In genomic region chr4:156203413-156204131, GRCm38 (mm10) we compare ENCODE assay signal across 7 mouse cellular contexts. TPM values are rescaled to one million over a fixed set of nuclear protein-coding genes. Genes with fewer than 3 reads are reported as not detected.
A peak's percentile ranks its signal among the peaks of the same experiment; 100 is the strongest.
DNase-seq lines count a peak whose midpoint lies in the region; ATAC-seq and TF ChIP-seq lines count a peak whose summit lies in the region.

No protein-coding gene starts in this region.

- H3K9me3 ChIP-seq in hindbrain, embryonic 11.5 days (ENCODE audit: control insufficient read depth, low read length): no peaks in the 10 kb centered on the region
- H3K9me3 ChIP-seq in liver, embryonic 16.5 days (replicated peaks; ENCODE audit: control insufficient read depth, low read length): no peaks in the 10 kb centered on the region

- 0 out of 2 replicates have a peak, but pooled peaks cover 3% of the 10 kb centered on the region for H3K4me1 ChIP-seq in hindbrain, embryonic 11.5 days (replicated peaks; ENCODE audit: control insufficient read depth, insufficient read depth, low read length)
- peaks cover 29% of the 10 kb centered on the region for H3K4me1 ChIP-seq in liver, embryonic 16.5 days (ENCODE audit: control insufficient read depth, low read depth, low read length)
- H3K4me1 ChIP-seq in small intestine, adult 2 months (ENCODE audit: control insufficient read depth, insufficient read depth, insufficient read length, low read length): peaks cover 7% of the 10 kb centered on the region; the same call in 1 of the 2 replicates

- peak overlapping the region; percentile 69 for H3K9ac ChIP-seq in hindbrain, embryonic 11.5 days (ENCODE audit: low read depth, low read length)
- H3K9ac ChIP-seq in liver, embryonic 16.5 days (ENCODE audit: low read depth, low read length): peak overlapping the region; percentile 66

- H3ac ChIP-seq in C2C12 (ENCODE audit: control insufficient read depth, insufficient read length, low read depth): peak overlapping the region; percentile 16

- H3K36me3 ChIP-seq in C2C12 (ENCODE audit: control insufficient read depth, insufficient read depth): no peaks in the 10 kb centered on the region
- no peaks in the 10 kb centered on the region for H3K36me3 ChIP-seq in hindbrain, embryonic 11.5 days (ENCODE audit: control insufficient read depth, insufficient read depth, low read length)
- no peaks in the 10 kb centered on the region for H3K36me3 ChIP-seq in liver, embryonic 16.5 days (ENCODE audit: control insufficient read depth, insufficient read depth)
- H3K36me3 ChIP-seq in small intestine, adult 2 months (ENCODE audit: control insufficient read depth, insufficient read depth, low read length): 0 out of 2 replicates have a peak, but pooled peaks cover 2% of the 10 kb centered on the region

- 1% methylated on average over 49 of the region's 49 CpGs for WGBS in hindbrain, embryonic 11.5 days
- WGBS in liver, embryonic 16.5 days (ENCODE audit: insufficient replicate concordance): under 1% methylated on average over 49 of the region's 49 CpGs
- under 1% methylated on average over 49 of the region's 49 CpGs for WGBS in small intestine, adult 2 months

- peak; percentile 34 for ATAC-seq in hindbrain, embryonic 11.5 days (ENCODE audit: low FRiP score)
- peak; percentile 3; the same call in 1 of the 2 replicates for ATAC-seq in liver, embryonic 16.5 days (ENCODE audit: low read depth)

- no peaks in the 10 kb centered on the region for H3K79me3 ChIP-seq in C2C12 (ENCODE audit: low read depth)

- no peak for TF ChIP-seq CTCF in C2C12 (IDR thresholded peaks at IDR 0.05; ENCODE audit: control insufficient read depth, insufficient read depth, insufficient read length)
- no peak for TF ChIP-seq CTCF in small intestine, adult 2 months (IDR thresholded peaks at IDR 0.05; ENCODE audit: extremely low read depth, insufficient read length, insufficient replicate concordance, low read depth, low read length)

- peak overlapping the region; percentile 84 for H3K4me2 ChIP-seq in hindbrain, embryonic 11.5 days (replicated peaks; ENCODE audit: low read depth, low read length)
- peak overlapping the region; percentile 92 for H3K4me2 ChIP-seq in liver, embryonic 16.5 days (ENCODE audit: low read depth, low read length)

- H3K79me2 ChIP-seq in C2C12 (ENCODE audit: control insufficient read depth, insufficient read depth): no peaks in the 10 kb centered on the region

- no peak for TF ChIP-seq POLR2A in small intestine, adult 2 months (IDR thresholded peaks at IDR 0.05; ENCODE audit: low read depth, low read length)

- H3K27ac ChIP-seq in hindbrain, embryonic 11.5 days (ENCODE audit: low read depth, low read length): peak overlapping the region; percentile 47; the same call in 1 of the 2 replicates
- H3K27ac ChIP-seq in liver, embryonic 16.5 days (ENCODE audit: low read length): peak overlapping the region; percentile 35
- H3K27ac ChIP-seq in small intestine, adult 2 months (ENCODE audit: insufficient read depth, low read depth, low read length): peak overlapping the region; percentile 75

- H3K4me3 ChIP-seq in C2C12 (ENCODE audit: insufficient read depth, poor library complexity, severe bottlenecking): peak overlapping the region; percentile 11
- H3K4me3 ChIP-seq in hindbrain, embryonic 11.5 days (ENCODE audit: low read depth, low read length): peak overlapping the region; percentile 68
- peak overlapping the region; percentile 66 for H3K4me3 ChIP-seq in liver, embryonic 16.5 days (ENCODE audit: low read depth, low read length)
- H3K4me3 ChIP-seq in small intestine, adult 2 months (ENCODE audit: low read depth, low read length): peak overlapping the region; percentile 83

- peaks cover 7% of the 10 kb centered on the region for H3K27me3 ChIP-seq in C2C12 (ENCODE audit: control insufficient read depth, insufficient read depth, insufficient read length)
- no peaks in the 10 kb centered on the region for H3K27me3 ChIP-seq in hindbrain, embryonic 11.5 days (ENCODE audit: control insufficient read depth, insufficient read depth, low read length)
- H3K27me3 ChIP-seq in liver, embryonic 16.5 days (ENCODE audit: control insufficient read depth, insufficient read depth, low read depth, low read length): peaks cover 40% of the 10 kb centered on the region
- no peaks in the 10 kb centered on the region; the same call in 1 of the 2 replicates for H3K27me3 ChIP-seq in small intestine, adult 2 months (ENCODE audit: control insufficient read depth, insufficient read depth, low read length)

- DNase-seq in 416B (ENCODE audit: low read depth): peak; percentile 49
- DNase-seq in embryo, embryonic 11 days: peak; percentile 45
- DNase-seq in hindbrain, embryonic 11.5 days (ENCODE audit: low spot score): peak; percentile 70
- DNase-seq in yolk sac, embryonic 10.5 days (ENCODE audit: low spot score): no peak

TF ChIP-seq in C2C12, 6 proteins besides CTCF, POLR2A, EP300 and RAD21:
- TF ChIP-seq USF1 (IDR thresholded peaks at IDR 0.05; ENCODE audit: low read depth): no peak
- no peak for TF ChIP-seq MYOD1 (IDR thresholded peaks at IDR 0.05; ENCODE audit: control insufficient read depth, insufficient read length, low read depth)
- no peak for TF ChIP-seq MYOG (IDR thresholded peaks at IDR 0.05; ENCODE audit: control insufficient read depth, extremely low read depth, insufficient read length)

RNA-seq across cellular contexts. Expression of gene AW011738, which starts 0.5 kb away (rescaled TPM):
- 0.29 TPM for polyA plus RNA-seq in C2C12 (2012; fragmentation: generic; extraction: Trizol)
- 2.0 and 3.1 TPM in 2 replicates for polyA plus RNA-seq in hindbrain, embryonic 11.5 days (2014; fragmentation: Nextera tagmentation; extraction: Ambion mirVana)
- 1.0 and 1.2 TPM in 2 replicates for polyA plus RNA-seq in liver, embryonic 16.5 days (2015; fragmentation: Nextera tagmentation; extraction: Ambion mirVana)
- 1.6 and 1.8 TPM in 2 replicates for polyA plus RNA-seq in small intestine, adult 2 months (2012; rRNA removed)

RNA-seq across cellular contexts. Expression of gene Isg15, which starts 3.0 kb away (rescaled TPM):
- polyA plus RNA-seq in C2C12 (2012; fragmentation: generic; extraction: Trizol): 1.0 TPM
- polyA plus RNA-seq in hindbrain, embryonic 11.5 days (2014; fragmentation: Nextera tagmentation; extraction: Ambion mirVana): 0.54 and 1.2 TPM in 2 replicates
- polyA plus RNA-seq in liver, embryonic 16.5 days (2015; fragmentation: Nextera tagmentation; extraction: Ambion mirVana): 6.1 and 6.9 TPM in 2 replicates
- polyA plus RNA-seq in small intestine, adult 2 months (2012; rRNA removed): 28.1 and 90.2 TPM in 2 replicates

RNA-seq across cellular contexts. Expression of gene Agrn, which starts 6.3 kb away (rescaled TPM):
- 16.7 TPM for polyA plus RNA-seq in C2C12 (2012; fragmentation: generic; extraction: Trizol)
- 79.7 and 80.7 TPM in 2 replicates for polyA plus RNA-seq in hindbrain, embryonic 11.5 days (2014; fragmentation: Nextera tagmentation; extraction: Ambion mirVana)
- polyA plus RNA-seq in liver, embryonic 16.5 days (2015; fragmentation: Nextera tagmentation; extraction: Ambion mirVana): 6.7 and 7.7 TPM in 2 replicates
- polyA plus RNA-seq in small intestine, adult 2 months (2012; rRNA removed): 53.6 and 101 TPM in 2 replicates

RNA-seq across cellular contexts. Expression of gene Perm1, which starts 12.1 kb away (rescaled TPM):
- polyA plus RNA-seq in C2C12 (2012; fragmentation: generic; extraction: Trizol): 0.02 TPM
- 1.1 and 1.4 TPM in 2 replicates for polyA plus RNA-seq in hindbrain, embryonic 11.5 days (2014; fragmentation: Nextera tagmentation; extraction: Ambion mirVana)
- 0.14 and 0.40 TPM in 2 replicates for polyA plus RNA-seq in liver, embryonic 16.5 days (2015; fragmentation: Nextera tagmentation; extraction: Ambion mirVana)
- 0.06 and 0.09 TPM in 2 replicates for polyA plus RNA-seq in small intestine, adult 2 months (2012; rRNA removed)

RNA-seq across cellular contexts. Expression of gene Plekhn1, which starts 31.1 kb away (rescaled TPM):
- 7.5 TPM for polyA plus RNA-seq in C2C12 (2012; fragmentation: generic; extraction: Trizol)
- polyA plus RNA-seq in hindbrain, embryonic 11.5 days (2014; fragmentation: Nextera tagmentation; extraction: Ambion mirVana): 17.0 and 17.8 TPM in 2 replicates
- 3.8 and 4.1 TPM in 2 replicates for polyA plus RNA-seq in liver, embryonic 16.5 days (2015; fragmentation: Nextera tagmentation; extraction: Ambion mirVana)
- polyA plus RNA-seq in small intestine, adult 2 months (2012; rRNA removed): 30.3 and 46.9 TPM in 2 replicates

Comparison
In these comparisons a context has a peak if more than half of its experiments do, and no peak if none do; other contexts are left out.
1. H3K4me3 ChIP-seq: peak in every context shown above with its lines; median percentile 83 in small intestine, adult 2 months; 68 in hindbrain, embryonic 11.5 days; 66 in liver, embryonic 16.5 days; 11 in C2C12.